Mouse (Mus musculus) lung, postnatal 4 days (tissue): Measurements from ENCODE around the gene Tril.

ENCODE experiments used
- DNase-seq, 2 experiments: peaks; one replicate each; pipeline ENCODE4 v3.0.0; 2021

The Tril gene

DNA sequence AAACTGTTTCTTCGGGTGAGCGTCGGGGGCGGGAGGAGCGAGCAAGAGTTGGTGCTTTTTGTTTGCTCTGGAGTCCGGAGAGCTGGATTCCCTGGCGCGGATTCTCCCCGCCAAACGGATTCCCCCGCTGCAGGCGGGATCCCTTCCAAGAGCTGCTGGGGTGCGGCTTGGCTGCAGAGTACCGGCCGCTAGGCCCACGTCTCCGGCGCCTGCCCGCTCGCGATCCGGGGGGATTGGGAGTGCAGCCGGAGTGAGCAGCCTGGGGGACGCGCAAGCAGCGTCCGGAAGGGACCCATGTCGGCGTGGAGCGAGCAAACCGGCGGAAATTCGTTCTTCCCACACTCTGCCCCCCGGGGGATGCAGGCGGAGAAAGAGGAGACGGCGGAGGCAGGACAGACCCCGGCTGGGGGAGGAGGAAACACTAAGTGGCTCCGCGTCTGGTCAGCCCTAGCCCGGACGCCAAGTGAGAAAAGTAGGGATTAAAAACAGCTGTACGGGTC, at the start of gene Tril:
Gene Tril (minus strand): TSS at position 345 of the 500 bp plus-strand sequence.
- DNase-seq: peak; percentile 82 to 91

DNA sequence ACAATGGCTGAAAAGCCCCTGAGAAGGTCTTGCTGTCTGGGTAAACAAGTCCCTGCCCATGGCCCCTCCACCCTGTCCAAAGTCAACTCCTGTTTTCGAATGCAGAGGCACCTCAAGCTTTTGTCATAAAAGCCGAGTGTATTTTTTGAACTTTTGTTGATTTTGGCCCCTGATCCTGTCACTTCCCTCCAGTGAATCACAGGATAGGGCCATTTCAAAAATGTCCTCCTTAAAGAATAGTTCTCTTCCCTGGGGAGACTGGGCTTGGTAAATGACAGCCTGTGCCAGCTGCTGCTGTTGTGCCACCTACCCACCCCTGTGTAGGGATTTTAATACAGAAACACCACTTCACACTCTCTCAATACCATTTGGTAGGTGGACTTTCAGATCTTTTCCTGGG, 42.4 kb upstream of the Tril start:
- no peak for DNase-seq

DNA sequence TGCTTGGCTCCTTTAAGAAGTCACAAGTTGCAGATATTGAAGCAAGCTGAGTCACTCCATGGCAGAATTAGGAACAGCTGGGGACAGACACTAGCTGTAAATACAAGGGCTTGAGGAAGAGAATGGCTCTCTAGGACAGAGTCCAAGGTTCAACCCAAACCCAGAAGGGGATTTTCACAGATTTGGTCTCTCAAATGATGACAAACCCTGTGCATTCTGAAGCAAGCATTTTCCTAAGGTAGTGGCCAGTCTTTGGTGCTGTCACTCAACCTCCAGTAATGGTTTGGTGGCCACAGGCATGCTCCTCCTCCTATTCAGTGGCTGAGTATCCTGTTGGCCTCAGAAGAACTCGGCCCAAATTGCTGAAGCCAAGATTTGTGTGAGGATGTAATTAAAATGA, 38.5 kb upstream of the Tril start:
- no peak for DNase-seq

DNA sequence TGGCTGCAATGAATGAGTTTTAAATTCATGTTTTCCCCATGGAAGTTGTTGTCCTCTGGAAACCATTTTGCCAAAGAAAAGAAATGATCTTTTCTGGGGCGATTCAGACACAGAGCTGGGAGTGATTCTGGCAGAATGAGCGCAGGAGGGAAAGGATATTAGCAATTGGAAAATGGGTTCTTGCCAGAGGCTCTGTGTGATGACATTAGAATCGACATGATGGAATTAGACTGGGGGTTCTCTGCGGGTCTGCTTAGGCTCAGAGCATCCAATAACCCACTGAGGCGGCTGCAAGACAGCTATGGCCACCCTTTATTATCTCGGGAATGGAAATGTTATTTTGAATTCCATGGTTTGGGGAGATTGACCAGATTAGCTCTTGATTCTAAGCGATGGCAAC, 37.2 kb upstream of the Tril start:
- no peak for DNase-seq

DNA sequence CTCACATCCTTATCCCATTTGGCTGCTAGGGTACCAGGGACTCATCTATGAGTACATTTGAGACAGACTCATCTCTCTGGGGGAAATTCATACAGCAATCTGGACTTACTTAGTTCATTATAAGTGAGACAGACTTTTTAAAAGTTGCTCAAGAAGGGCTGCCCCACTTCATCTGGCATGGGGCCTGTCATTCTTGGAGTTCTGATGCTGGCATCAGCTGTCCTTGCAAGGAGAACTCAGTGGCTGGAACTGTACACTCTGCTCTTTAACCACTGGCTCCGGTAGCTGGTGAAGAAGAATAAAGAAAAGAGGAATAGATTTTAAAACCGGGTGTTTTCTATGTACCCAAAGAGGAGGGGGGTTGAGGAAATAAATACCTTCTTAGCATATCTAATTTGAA, 36.1 kb upstream of the Tril start:
- DNase-seq: no peak

DNA sequence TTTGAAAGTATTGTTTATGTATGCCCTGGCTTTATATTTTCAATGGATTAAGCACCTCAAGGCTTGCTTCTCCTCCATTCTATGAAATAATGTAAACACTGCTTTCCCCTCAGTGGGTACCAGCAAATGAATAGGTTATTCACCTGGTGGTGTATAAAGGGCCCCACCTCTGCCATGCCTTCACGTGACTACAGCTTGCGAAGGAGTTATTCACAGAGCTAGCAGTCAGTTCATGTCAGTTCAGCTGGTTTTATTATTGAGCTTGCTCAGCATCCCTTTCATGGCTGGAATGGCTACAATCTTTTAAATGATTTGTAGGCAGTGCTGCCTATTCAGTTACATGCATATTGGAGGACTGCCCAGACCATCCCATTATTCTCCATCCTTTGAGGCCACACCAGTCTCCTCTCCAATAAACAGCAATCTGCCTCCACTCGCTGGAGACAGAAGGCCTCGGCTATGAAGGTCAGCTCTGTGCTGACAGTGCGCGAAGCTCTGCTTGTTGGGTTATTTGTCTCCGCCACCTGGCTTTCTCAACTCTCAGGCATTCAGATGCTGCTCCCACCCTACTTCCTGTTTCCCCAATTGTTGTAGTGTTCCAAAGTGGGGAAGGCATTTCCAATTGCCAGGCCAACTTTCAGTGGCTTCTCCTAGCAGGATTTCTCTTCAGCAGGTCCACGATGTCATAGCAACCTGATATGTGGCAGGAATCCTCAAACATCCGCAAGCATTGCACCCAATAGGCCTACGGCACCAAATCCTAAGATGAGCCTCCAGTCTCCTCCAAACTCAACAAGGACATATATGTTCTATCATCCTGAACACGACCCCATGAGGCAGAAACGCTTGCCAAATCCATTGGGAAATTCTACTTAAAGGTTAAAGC, 34.6 kb upstream of the Tril start:
- no peak for DNase-seq

DNA sequence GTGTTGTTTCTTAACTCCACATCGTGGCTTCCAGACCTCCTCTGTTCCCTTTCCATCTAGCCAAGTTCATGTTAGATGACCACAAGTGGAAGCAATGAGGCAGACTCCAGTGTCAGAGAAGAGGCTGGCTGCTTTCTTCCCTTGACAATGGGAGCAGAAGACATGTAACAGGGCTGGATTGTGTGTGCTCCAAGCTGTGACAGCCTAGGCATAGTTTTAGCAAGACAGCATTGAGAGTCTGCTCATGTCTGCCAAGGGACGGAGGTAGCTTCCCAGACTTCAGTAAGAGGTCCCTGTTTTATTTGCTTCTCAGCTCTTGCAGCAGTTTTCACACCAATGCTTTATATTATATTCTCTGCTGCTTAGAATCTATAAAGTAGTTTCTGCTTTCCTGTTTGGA, 33.6 kb upstream of the Tril start:
- DNase-seq: no peak

DNA sequence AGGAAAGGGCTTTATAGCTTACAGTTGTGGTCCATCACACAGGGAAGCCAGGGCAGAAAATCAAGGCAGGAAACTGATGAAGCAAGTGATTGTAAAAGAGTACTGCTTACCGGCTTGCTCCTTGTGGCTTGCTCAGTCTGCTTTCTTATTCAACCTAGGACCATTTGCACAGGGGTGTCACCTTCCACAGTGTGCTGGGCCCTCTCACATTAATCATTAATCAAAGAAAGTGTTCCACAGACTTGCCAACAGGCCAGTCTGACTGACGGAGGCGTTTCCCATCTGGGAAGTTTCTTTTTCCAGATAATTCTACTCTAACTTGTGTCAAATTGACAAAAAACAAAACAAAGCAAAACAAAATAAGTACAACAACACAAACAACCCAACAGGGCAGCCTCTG, 32.9 kb upstream of the Tril start:
- no peak for DNase-seq

DNA sequence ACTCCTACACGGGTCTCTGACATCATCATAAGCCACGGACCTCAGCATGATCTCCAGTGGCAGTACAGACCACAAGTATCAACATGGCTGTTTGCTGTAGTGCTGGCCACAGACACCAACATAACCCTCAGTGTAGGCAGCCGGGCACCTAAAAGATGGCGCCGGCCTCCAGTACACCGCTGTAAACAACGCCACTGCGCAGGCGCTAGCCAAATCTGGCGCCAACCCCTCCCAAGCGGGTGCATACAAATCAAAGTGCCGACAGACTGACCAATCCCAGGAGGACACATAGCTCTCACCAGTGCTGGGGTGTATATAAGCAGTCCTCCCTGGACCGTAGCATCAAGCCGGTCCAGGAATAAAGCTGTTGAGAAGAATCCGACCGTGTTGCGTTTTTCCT, 24.0 kb upstream of the Tril start:
- DNase-seq: no peak

DNA sequence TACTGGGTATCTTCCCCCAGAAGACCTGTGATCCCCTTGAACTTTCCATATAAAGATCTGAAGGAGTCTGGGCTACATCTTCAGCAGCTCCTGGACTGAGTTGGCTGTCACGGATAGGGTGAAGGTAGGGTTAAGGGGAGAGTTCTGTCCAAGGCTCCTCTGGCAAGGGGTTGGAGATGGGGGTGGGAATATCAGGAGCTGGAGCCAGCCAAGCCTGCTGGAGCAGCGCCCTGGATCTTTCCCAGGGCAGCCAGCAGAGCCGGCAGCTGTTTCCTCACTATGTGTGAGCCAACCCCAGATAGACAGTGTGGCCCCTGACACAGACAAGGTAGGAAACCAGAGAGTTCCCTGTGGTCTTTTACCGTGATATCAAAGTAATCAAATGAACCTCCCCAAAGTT, 4.6 kb upstream of the Tril start:
- peak; percentile 38 to 77 for DNase-seq

DNA sequence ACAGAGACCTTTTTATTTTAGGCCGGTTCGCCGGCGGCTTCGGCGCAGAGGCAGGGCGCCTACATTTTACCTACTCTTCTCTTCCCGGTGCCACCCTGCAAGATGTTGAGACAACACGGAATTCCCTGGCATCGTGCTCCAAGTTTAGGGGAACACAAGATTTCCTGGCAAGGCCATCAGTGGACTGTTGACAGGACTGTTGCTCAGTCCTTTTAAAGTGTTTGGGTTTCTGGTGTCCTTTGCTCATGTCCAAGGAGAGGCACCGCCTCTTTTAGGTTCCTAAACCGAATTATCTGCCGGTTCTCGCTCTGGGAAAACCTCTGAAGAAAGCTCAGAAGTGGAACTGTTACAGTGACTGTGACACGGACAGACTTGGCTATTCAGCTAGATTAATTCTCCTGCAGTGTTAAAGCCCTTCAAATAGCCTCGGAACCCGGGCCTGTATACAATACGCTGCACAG, 441 bp upstream of the Tril start:
- no peak for DNase-seq

DNA sequence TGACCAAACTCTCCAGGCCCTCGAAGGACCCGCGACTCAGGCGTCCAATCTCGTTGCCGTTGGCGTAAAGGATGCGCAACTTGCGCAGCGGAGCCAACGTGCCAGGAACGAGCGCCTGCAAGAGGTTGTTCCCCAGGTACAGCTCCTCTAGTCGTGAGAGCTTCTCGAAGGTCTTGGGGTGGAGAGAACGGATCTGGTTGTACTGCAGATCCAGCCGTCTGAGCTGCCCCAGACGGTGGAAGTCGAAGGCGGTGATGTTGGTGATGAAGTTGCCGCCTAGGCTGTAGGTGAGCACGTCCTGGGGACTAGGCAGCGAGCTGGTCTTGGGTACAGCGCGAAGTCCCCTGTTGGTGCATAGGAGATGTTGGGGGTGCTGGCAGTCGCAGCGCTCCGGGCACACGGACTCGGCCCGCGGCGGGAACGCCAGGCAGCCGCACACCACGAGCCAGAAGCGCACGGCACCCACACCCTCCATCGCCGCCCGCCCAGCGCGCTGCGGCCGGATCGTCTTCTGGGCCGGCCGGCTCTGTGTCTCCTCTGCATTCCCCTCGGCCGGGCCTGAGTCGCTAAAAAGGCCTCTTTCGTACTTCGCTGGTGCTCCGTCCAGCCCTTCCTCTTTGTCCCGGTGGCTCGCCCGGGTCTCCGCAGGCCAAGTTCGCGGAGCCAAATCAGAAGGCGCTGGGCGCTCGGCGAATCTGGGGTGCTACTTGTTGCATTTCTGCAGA, 707 bp downstream of the Tril start:
- peak; percentile 59 to 63 for DNase-seq

DNA sequence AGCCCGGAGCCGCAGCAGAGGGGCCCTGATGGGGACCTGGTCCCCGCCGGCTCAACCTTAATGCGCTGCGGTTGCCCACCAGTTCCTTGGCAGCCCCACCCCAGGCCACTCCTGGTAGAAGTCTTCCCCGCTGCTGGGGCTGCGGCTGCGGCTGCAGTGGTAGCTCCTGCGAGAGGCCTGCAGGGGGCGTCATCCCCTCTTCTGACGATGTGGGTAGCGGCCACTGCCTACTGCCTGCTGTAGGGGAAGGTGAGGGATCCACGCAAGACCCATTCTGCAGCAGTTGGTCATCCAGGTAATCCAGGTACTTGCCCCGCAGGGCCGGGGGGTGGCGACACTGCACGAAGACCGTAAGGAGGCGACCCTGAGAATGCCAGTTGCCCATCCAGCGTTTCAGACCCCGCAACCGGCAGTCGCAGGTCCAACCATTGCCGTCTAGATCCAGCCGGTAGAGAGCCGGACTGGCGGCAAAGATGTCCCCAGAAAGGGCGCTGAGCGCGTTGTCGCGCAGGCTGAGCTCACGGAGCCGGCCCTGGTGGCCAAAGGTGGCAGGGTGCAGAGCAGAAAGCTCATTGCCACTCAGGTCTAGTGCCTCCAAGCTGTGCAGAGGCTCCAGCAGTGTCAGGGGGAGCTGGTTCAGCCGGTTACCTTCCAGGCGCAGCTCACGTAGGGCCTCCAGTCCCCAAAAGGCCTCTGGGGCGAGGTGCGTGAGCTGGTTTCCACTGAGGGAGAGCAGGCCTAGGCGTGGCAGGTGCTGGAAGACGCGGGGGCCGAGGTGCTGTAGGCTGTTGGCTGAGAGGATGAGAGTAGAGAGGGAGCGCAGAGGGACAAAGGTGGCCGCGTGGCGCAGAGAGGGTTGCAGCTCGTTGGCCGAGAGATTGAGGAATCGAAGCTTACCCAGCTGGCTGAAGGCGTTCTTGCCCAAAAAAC, 1.6 kb downstream of the Tril start:
- DNase-seq: peak; percentile 69 to 70

DNA sequence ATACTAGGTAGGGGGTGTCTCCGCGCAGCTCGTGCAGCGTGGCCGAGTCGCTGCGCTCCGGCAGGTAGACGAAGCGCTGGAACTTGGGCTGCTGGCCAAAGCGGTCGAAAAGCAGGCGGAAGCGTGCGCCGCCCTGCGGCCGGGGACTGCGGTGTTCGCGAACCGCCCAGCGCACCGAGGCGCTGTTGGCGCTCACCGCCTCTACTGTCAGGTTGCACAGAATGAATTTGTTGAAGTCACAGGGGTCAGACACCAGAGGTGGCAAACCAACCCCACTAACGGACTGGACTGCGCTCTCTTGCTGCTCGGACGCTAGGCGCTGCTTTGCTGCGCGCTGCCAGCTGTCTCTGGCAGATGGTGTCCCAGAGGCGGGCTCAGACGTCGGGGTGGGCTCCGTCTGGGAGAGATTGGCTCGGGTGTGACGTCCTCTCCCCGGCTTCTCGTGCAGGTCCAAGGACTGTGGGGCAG, 2.3 kb downstream of the Tril start:
- DNase-seq: peak; percentile 85 to 86

DNA sequence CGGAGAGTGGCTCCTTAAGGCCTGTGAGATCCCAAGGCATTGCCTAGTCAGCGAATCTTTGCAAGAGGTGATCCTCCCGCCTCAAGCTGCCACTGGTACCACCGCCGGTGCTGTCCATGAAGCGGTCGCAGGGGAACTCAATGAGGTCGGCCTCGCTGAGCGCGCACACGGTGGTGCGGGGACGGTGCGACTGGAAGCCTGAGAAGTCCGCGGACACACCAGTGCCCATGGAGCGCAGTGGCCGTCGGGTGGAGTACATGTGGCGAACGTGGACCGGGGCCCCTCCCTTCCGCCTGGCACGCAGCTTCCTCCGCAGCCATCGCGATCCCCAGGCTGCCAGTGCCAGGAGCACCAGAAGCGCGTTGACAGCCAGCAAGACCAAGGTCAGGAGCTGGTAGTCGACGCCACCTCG, 2.9 kb downstream of the Tril start:
- DNase-seq: peak; percentile 50 to 72

DNA sequence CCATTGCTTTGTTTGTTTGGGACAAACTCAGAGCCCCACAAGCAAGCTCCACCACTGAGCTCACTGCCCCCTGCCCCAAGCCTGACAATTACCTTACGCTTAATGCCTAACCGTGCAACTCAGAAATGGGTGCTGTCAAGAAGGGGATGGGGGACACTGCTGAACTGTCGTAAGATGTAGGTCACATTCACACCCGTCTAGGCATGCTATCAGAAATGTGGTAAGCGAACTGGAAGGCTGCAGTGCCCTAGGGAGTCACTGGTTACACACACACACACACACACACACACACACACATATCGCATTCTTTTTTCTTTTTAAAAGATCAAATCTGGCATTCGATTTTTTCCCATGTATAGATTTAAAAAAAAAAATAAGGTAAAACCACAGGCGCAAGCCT, 4.0 kb downstream of the Tril start:
- DNase-seq: no peak

DNA sequence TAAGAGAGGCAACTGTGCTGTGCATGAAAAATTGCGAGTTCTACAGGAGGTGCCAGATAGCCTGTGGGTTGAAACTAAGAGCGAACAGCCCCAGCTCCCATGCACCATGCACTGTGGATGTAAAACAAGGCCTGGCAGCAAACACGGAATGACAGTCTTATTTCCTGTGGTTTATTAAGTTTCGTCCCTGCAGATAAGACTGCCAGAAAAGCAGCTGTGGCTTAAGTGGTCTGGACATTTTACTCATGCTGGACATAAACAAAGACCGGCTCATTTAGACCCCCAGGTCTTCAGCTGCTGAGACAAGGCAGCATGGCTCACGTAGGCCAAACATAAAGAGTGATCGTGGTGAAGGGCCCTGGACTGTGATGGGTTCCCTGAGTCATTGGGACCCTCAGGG, 4.9 kb downstream of the Tril start:
- DNase-seq: no peak

DNA sequence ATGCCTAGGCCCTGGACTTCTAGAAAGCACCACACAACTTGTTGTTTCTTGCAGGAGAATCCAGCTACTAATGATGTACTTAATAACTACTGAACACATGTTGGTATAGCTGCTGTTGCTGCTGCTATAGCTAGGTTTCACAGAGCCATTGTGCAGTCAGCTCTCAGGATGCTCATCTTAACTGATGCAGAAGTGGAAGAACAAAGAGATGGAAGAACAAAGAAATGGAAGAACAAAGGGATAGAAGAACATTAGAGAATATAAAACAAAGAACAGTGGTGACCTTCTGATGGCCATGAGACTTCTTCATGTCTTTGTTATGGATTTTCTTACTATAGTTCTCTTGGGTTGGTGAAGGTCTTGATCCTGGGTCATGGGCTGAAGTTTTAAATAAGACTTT, 6.4 kb downstream of the Tril start:
- DNase-seq: no peak

DNA sequence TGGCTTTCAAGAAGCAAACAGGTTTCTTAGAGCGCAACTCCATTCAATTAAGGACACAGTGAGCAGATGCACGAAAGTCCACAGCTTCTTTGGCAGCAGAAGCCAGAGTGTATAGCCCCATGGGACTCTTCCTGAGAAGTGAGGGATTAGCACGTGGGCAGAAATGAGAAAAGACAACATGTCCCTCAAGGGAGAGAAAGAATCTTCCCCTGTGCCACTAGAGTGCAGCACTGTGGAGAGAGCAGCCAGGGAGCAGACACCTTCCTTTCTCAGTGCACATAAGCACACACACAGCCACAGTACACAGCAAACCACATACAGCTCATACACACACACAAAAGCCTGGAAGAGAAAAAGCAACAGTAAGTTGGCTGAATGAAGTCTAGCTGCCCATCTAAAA, 8.4 kb downstream of the Tril start:
- no peak for DNase-seq

DNA sequence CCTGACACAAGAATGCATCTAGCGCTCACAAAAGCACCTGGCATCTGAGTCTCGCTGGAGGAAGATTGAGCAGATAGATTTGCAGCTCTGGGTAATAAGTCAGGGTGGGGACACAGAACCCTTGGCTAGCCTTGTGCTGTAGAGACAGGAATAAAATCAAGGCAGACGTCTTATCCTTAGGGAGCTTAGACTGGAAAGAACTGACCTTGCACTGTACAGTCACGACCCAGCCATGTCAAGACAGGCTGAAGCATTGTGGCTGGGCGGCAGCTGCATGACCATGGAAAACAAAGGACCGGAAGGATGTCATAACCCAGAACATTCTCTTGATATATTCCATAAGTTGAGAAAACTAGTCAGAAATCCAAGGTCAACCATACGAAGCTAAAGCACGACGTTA, 11.8 kb downstream of the Tril start:
- peak in 1 of 2 experiments; percentile 34 for DNase-seq

DNA sequence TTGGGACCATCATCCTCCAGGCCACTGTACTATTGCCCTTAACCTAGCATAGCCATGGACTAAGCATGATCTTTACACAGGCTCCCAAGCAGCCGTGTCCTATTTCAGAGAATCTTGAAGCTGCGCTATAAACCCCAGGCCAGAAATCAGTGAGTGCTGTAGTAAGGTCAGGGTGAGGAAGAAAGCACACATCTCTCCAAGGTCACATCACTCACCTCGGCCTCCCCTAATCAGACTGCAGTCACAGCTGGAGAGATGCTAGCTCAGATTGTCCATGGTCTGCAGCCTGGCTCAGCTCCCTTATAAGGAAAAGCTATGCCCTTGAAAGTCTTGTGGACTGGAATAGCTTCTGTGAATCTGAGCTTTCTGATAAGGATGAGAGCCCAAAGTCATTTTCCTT, 13.4 kb downstream of the Tril start:
- no peak for DNase-seq

DNA sequence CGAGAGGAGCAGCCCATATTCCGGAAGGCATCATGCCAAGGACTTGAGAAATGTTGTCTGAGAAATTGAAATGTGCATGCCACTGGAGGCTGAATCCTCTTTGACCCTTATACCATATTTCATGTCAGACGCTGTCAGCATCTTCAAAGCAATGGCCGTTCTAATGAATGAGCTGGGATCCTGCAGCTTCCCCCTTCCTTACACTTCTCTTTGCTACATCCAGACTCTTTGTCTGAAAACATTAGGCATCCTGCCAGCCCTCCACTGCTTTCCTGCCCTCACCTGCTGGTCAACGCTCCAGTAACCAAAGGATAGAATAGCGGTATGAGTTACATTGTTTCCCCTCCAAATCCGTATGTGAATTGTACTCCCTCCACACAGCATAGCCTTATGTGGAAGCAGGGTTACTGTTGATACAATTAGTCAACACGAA, 14.0 kb downstream of the Tril start:
- DNase-seq: no peak

DNA sequence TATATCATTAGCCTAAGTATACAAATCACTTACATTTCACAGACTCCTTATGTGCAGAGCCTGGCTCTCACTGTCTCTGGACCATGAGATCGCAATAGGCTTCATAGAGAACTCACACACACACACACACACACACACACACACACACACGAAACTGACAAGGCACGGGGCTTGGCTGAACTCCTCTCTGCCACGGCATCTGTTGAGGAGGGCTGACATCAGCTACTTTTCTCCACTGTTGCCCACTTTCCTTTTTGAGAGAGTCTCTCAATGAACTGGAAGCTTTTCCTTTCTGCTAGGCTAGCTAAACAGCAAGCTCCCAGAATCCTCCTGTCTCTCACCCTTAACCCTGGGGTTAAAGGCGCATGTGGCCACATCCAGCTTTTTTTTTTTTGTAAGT, 14.6 kb downstream of the Tril start:
- DNase-seq: peak in 1 of 2 experiments; percentile 36
